Comparison of ENCODE assay signal across 9 mouse cellular contexts in genomic region chr7:114672697-114673096, GRCm38 (mm10). TPM values are rescaled to one million over a fixed set of nuclear protein-coding genes. Genes with fewer than 3 reads are reported as not detected.
A peak's percentile ranks its signal among the peaks of the same experiment; 100 is the strongest.
DNase-seq lines count a peak whose midpoint lies in the region; ATAC-seq and TF ChIP-seq lines count a peak whose summit lies in the region.
"Had no signal": no experiment of that assay in that cellular context is flagged by ENCODE, and none has a peak within 500 bp of the region (broad histone marks: within the 10 kb centered on the region; RNA-seq: fewer than 3 reads in every experiment).

No protein-coding gene starts in this region.

- TF ChIP-seq CTCF in E14TG2a.4 (conservative IDR thresholded peaks at IDR 0.05; ENCODE audit: low read length): peak; percentile 52

- peak; percentile 12 to 29 for DNase-seq in cerebellum, postnatal 14 days
- no peak for DNase-seq in cerebellum, adult 11-12 months
- peak; percentile 12 for DNase-seq in layer of hippocampus, adult 9-10 months (ENCODE audit: low spot score)
- DNase-seq in layer of hippocampus, adult 8-10 months (ENCODE audit: low spot score in 2 of 2): no peak
- no peak for DNase-seq in spleen, adult 18-20 months
- DNase-seq in gastrocnemius, postnatal 14 days: no peak

- no peak overlapping the region for H3K4me3 ChIP-seq in E14TG2a.4 (replicated peaks; ENCODE audit: low read length)
- H3K4me3 ChIP-seq: lung, embryonic 15.5 days had no signal

- H3K9me3 ChIP-seq in E14TG2a.4 (ENCODE audit: low read length): no peaks in the 10 kb centered on the region
- H3K9me3 ChIP-seq: lung, embryonic 15.5 days had no signal

- H3K4me1 ChIP-seq in E14TG2a.4 (replicated peaks; ENCODE audit: low read depth, low read length): 0 out of 2 replicates have a peak, but pooled peaks cover 5% of the 10 kb centered on the region
- H3K4me1 ChIP-seq: lung, embryonic 15.5 days had no signal

- ATAC-seq in hematopoietic stem cell, adult 5-6 weeks (replicated peaks in 1 of 2; ENCODE audit: insufficient read depth in 1 of 2, low FRiP score in 2 of 2, low TSS enrichment in 1 of 2, low read depth in 1 of 2, poor library complexity in 2 of 2, severe bottlenecking in 2 of 2): peak; percentile 51 to 71; a peak in 3 of 4 replicates

- H3K27me3 ChIP-seq in E14TG2a.4 (ENCODE audit: insufficient read depth, low read length): no peaks in the 10 kb centered on the region
- H3K27me3 ChIP-seq: lung, embryonic 15.5 days had no signal

- H3K36me3 ChIP-seq in E14TG2a.4 (ENCODE audit: insufficient read depth, low read length): no peaks in the 10 kb centered on the region
- H3K36me3 ChIP-seq: lung, embryonic 15.5 days had no signal

- intact Hi-C loops in gastrocnemius, postnatal 14 days (cut with DNase I; ENCODE audit: low total_unique reads): no loop called here

RNA-seq across cellular contexts. Expression of gene Calca, which starts 36.5 kb away (rescaled TPM):
- total RNA-seq in layer of hippocampus, adult 8-10 months (2022): 1 to 10 TPM in 3 of 4 experiments, not detected in 1; 1.3 to 3.9 (median 2.4) TPM
- total RNA-seq in hematopoietic stem cell, adult 5-6 weeks (2017): not detected in 2 replicates
- not detected for total RNA-seq in gastrocnemius, postnatal 14 days (2021)

RNA-seq across cellular contexts. Expression of gene Calcb, which starts 45.7 kb away (rescaled TPM):
- total RNA-seq in layer of hippocampus, adult 8-10 months (2022): under 1 TPM in 3 of 4 experiments, not detected in 1; 0.45 to 0.51 (median 0.50) TPM
- total RNA-seq in hematopoietic stem cell, adult 5-6 weeks (2017): not detected in 2 replicates
- not detected for total RNA-seq in gastrocnemius, postnatal 14 days (2021)

Comparison
In these comparisons a context has a peak if more than half of its experiments do, and no peak if none do; other contexts are left out.
1. DNase-seq: peak in cerebellum, postnatal 14 days (2 of 2) and layer of hippocampus, adult 9-10 months (single experiment); none in cerebellum, adult 11-12 months (single experiment), layer of hippocampus, adult 8-10 months (0 of 2), spleen, adult 18-20 months (0 of 2) and gastrocnemius, postnatal 14 days (single experiment).